Mouse (Mus musculus): Measurements from ENCODE around the gene Sorcs3. TPM values are rescaled to one million over a fixed set of nuclear protein-coding genes. Genes with fewer than 3 reads are reported as not detected.

Gene Sorcs3
- polyA plus RNA-seq, 1 experiment from 2014 or later, result 12.7 TPM

- no peak overlapping the region for H3K9ac ChIP-seq
- H3K4me3 ChIP-seq, result no peak overlapping the region
- 68% methylated on average over 5 of the region's 5 CpGs for WGBS
- no peaks in the 10 kb centered on the region for H3K4me1 ChIP-seq (replicated peaks)
- no peaks in the 10 kb centered on the region for H3K27me3 ChIP-seq
- no peak overlapping the region for H3K4me2 ChIP-seq
- no peaks in the 10 kb centered on the region for H3K36me3 ChIP-seq
- H3K27ac ChIP-seq (replicated peaks), result no peak overlapping the region
- no peak for ATAC-seq (ENCODE audit: low read depth)
- 0 out of 2 replicates have a peak, but pooled peaks cover under 1% of the 10 kb centered on the region for H3K9me3 ChIP-seq
Measured at GRCm38 (mm10) chr19:48820493-48821282, 614.9 kb downstream of the Sorcs3 start.

GRCm38 (mm10) chr19:48821283-48821715 lies 615.5 kb downstream of the Sorcs3 start:
- Histone ChIP-seq H3K27ac (replicated peaks) (no peak overlapping the region), H3K9ac (no peak overlapping the region), H3K27me3 (no peaks in the 10 kb centered on the region), H3K4me3 (no peak overlapping the region), H3K36me3 (no peaks in the 10 kb centered on the region), H3K4me1 (replicated peaks) (no peaks in the 10 kb centered on the region), H3K4me2 (no peak overlapping the region), H3K9me3 (0 out of 2 replicates have a peak, but pooled peaks cover 6% of the 10 kb centered on the region)
- WGBS, result 54% methylated on average over 3 of the region's 3 CpGs
- ATAC-seq (ENCODE audit: low read depth), result no peak

GRCm38 (mm10) chr19:48834342-48834741 lies 628.5 kb downstream of the Sorcs3 start:
- Histone ChIP-seq H3K9ac (no peak overlapping the region), H3K4me1 (replicated peaks) (0 out of 2 replicates have a peak, but pooled peaks cover 6% of the 10 kb centered on the region), H3K27ac (replicated peaks) (no peak overlapping the region), H3K9me3 (no peaks in the 10 kb centered on the region), H3K4me3 (no peak overlapping the region), H3K4me2 (no peak overlapping the region), H3K36me3 (no peaks in the 10 kb centered on the region), H3K27me3 (no peaks in the 10 kb centered on the region)
- 46% methylated on average over 3 of the region's 3 CpGs for WGBS
- no peak; the same call in 1 of the 2 replicates for ATAC-seq (ENCODE audit: low read depth)

- H3K4me3 ChIP-seq, result no peak overlapping the region
- no peak overlapping the region for H3K9ac ChIP-seq
- H3K4me1 ChIP-seq (replicated peaks), result 0 out of 2 replicates have a peak, but pooled peaks cover 1% of the 10 kb centered on the region
- H3K4me2 ChIP-seq, result no peak overlapping the region
- H3K9me3 ChIP-seq, result no peaks in the 10 kb centered on the region; the same call in 1 of the 2 replicates
- WGBS, result 76% methylated on average over 4 of the region's 4 CpGs
- no peak overlapping the region for H3K27ac ChIP-seq (replicated peaks)
- no peaks in the 10 kb centered on the region for H3K27me3 ChIP-seq
- ATAC-seq (ENCODE audit: low read depth), result no peak
- no peaks in the 10 kb centered on the region for H3K36me3 ChIP-seq
Measured at GRCm38 (mm10) chr19:48839418-48839817, 633.6 kb downstream of the Sorcs3 start.

- Histone ChIP-seq H3K9ac (no peak overlapping the region), H3K4me3 (no peak overlapping the region)
- WGBS, result 63% methylated on average over 3 of the region's 3 CpGs
Measured at GRCm38 (mm10) chr19:48847700-48848099, 641.9 kb downstream of the Sorcs3 start.

GRCm38 (mm10) chr19:48850466-48850865 lies 644.6 kb downstream of the Sorcs3 start:
- Histone ChIP-seq H3K4me2 (no peak overlapping the region), H3K27ac (replicated peaks) (no peak overlapping the region), H3K9me3 (no peaks in the 10 kb centered on the region), H3K4me1 (replicated peaks) (no peaks in the 10 kb centered on the region), H3K4me3 (no peak overlapping the region), H3K36me3 (no peaks in the 10 kb centered on the region), H3K9ac (no peak overlapping the region), H3K27me3 (no peaks in the 10 kb centered on the region)
- no peak for ATAC-seq (ENCODE audit: low read depth)
- 88% methylated on average over 1 of the region's 1 CpGs for WGBS

More at GRCm38 (mm10) chr19:48847700-48848099, 641.9 kb downstream of the Sorcs3 start:
- Histone ChIP-seq H3K4me2 (no peak overlapping the region), H3K4me1 (replicated peaks) (no peaks in the 10 kb centered on the region), H3K27ac (replicated peaks) (no peak overlapping the region), H3K27me3 (no peaks in the 10 kb centered on the region), H3K9me3 (peaks cover 3% of the 10 kb centered on the region; the same call in 1 of the 2 replicates), H3K36me3 (no peaks in the 10 kb centered on the region)
- ATAC-seq (ENCODE audit: low read depth), result no peak

Measured in neural tube, embryonic 13.5 days (tissue).